Mouse (Mus musculus) induced T-regulatory cell, adult 2 months (primary cell): Measurements from ENCODE around the gene Il17rc.
A peak's percentile ranks its signal among the peaks of the same experiment; 100 is the strongest.

Source experiments
- DNase-seq: peaks from one replicate; pipeline ENCODE4 v3.0.0-alpha.2; 2012; ENCODE audit warnings: low read depth

Gene Il17rc

DNA sequence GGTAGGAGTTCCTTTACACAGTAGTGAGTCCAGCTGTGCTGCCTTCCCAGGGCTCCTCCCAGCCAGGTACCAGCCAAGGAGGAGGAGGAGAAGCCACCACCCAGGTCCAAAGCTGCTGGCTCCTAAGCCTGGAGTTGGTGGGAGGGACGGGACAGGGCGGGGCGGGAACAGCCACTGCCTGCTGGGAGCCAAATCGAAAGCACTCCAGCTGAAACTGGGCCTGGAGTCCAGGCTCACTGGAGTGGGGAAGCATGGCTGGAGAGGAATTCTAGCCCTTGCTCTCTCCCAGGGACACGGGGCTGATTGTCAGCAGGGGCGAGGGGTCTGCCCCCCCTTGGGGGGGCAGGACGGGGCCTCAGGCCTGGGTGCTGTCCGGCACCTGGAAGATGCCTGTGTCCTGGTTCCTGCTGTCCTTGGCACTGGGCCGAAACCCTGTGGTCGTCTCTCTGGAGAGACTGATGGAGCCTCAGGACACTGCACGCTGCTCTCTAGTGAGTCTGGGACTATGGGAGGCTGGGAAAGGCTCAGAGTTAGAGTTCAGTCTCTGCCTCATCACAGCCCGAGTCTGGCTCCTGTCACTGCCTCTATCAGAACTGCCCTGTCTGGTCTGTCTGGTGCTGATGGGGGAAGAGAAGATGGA, at the start of gene Il17rc:
Il17rc (plus strand) TSS at position 131 of the 640 bp plus-strand sequence.
- DNase-seq, result no peak

DNA sequence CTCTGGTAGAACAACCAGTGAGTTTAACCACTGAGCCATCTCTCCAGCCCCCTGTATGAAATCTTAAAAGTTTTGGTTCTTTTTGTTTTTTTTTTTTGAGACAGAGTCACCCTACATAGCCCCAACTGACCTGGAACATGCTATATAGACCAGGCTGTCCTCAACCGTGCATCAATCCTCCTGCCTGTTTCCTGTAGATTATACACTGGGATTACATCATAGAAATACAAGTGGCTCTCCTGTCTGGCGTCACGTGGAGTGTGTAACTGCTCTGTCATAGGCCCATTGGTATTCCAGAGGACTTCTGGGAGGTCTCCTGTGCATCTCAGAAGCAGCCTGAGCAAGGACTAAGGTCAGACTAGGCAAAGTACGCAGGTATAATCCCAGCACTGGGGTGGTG, 48.2 kb upstream of the Il17rc start:
- no peak for DNase-seq

DNA sequence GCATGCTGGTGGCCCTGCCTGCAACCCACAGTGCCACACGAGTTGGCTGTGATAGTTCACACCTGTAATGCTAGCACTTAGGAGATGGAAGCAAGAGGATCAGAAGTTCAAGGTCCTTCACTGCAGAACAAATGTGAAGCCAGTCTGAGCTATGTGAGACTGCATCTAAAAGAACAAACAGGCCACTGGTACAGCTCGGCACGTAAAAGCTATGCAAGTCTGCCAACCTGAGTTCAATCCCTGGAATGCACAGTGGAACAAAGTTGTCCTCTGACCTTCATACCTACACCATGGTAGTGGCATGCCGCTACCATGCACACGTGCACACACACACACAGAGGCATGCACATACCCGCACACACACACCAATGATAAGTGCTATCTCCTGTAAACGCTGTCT, 47.0 kb upstream of the Il17rc start:
- no peak for DNase-seq

- no peak for DNase-seq
Measured at GRCm38 (mm10) chr6:113426696-113427095, 44.5 kb upstream of the Il17rc start.

GRCm38 (mm10) chr6:113427397-113427796, 43.8 kb upstream of the Il17rc start:
- DNase-seq, result peak; percentile 81

DNA sequence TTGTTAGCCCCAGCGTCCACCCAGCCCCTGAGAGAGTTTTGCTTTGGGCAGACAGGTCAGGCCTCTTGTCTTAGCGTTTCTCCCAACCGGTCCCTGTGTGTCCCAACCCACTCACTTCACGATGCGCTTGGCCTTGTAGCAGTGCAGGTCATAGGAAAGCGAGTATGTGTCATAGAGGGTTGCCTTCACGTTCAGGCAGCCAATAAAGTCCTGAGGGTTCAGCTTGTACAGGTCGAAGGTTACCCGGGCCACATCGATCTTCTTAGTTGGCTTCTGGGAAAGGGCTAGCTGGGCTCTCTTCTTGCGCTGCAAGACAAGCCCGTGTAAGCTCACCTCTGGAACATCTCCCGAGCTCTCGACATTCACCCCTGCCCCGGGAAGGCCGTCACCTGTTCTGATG, 43.2 kb upstream of the Il17rc start:
- no peak for DNase-seq

GRCm38 (mm10) chr6:113429965-113430364, 41.3 kb upstream of the Il17rc start:
- no peak for DNase-seq

GRCm38 (mm10) chr6:113430846-113431245, 40.4 kb upstream of the Il17rc start:
- no peak for DNase-seq

DNA sequence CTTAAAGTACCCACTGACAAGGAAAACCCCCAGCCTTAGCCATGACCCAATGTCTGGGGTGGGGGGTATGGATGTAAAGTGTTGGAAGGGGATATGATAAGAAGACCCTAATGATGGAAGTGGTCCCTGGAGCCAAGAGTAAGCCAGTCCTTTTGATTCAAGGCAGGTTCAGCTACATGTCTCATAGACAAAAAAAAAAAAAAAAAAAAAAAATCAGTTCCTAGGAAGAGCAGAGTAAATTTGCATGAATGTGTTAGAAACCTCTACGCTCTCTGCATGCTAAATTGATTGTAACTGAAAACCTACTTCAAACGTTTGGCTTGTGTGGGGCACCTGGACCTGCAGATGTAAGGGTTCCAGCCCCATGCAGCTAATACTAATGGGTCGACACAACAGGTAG, 39.4 kb upstream of the Il17rc start:
- no peak for DNase-seq

- DNase-seq, result no peak
Measured at GRCm38 (mm10) chr6:113433661-113434060, 37.6 kb upstream of the Il17rc start.

DNA sequence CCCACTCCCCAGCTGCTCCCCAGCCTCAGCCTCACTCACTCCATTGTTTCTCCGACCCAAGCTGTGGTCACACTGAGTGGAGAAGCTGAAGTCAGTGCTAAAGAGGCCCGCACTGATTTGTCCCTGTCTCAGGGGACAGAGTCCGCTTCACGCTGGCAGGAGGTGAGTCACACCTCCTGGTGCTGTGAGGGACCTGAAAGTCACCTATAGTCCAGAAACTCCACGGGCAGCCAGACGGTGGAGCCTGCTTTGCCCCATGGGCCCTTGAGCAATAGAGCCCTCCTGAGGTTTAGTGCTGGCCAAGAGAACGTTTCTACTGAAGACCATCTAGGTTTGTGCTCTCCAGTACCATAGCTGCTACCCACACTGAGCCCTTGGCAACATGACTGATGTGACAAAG, 36.5 kb upstream of the Il17rc start:
- no peak for DNase-seq

DNA sequence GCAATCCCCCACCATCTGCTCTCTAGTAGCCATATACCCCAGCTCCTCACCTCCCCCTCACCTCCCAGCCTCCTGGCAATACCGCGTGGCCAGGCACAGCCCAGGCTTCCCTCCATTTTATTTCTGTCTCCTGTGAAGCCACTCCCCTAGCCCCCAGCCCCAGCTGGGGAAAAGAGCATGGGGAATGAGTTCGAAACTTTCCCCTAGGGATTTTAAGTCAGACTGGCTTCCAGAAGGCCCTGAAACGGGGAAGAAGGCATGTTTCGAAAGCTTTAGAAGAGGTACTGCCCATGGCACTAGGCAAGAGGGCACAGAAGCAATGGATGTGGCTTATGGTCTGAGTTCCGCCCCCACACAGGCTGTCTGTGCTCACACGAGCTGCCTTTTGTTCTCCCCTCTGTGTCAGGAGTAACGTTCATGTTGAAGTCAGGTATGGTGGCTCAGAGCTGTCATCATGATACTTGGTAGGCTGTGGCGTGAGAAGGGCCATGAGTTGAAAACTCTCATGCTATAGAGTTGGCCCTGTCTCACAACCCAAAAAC, 35.5 kb upstream of the Il17rc start, which contains the start of gene Cidec:
Cidec (minus strand) TSS at position 97 of the 542 bp plus-strand sequence.
- no peak for DNase-seq

DNA sequence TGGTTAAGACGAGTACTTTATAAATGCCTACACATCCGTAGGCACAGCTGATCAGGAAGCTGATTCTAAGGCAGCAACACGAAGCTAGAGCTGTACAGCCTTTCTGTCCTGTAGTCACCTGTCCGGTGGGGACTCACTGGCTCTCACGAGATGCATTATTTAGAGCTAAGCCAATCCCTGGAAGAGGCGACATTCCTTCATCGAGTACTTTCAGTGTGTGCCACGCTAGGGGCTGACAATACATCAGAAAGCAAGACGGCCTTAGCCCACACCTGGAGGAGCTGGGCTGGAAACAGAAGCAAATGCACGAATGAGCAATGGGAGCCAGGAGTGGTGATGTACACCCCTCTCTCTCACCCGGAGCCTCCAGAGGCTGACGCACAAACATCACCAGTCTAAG, 34.1 kb upstream of the Il17rc start:
- no peak for DNase-seq

DNA sequence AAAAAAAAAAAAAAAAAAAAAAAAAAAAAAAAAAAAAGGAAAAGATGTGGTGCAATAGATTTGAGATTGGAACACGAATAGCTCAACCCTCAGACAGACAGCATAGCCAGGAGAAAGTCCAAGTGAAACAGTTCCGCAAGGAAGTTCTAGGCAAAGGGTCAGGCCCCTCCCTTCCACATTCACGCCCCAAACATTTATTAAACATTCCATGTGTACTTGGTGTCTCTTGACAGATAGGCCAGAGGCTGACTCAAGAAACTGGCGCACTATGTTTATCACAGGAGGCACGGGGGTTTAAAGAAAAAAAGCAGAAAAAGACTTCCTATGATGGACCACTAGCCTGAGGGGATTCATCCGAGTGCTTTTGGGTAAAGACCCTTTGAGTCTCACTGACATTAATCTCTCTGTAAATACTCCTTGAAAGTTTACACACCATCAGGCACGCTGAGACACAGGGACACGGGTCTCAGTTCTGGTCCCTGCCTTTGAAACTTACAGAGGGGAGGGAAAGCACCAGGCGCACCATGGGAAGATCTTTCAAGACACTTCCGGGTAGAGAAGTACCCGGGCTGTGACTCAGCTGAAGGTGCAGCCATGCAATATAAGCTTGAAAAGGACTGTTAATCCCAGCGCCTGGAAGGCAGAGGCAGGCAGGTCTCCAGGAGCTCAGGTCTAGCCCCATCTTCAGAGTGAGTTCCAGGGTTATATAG, 32.4 kb upstream of the Il17rc start:
- DNase-seq, result no peak

- no peak for DNase-seq
Measured at GRCm38 (mm10) chr6:113440686-113441085, 30.5 kb upstream of the Il17rc start.

DNA sequence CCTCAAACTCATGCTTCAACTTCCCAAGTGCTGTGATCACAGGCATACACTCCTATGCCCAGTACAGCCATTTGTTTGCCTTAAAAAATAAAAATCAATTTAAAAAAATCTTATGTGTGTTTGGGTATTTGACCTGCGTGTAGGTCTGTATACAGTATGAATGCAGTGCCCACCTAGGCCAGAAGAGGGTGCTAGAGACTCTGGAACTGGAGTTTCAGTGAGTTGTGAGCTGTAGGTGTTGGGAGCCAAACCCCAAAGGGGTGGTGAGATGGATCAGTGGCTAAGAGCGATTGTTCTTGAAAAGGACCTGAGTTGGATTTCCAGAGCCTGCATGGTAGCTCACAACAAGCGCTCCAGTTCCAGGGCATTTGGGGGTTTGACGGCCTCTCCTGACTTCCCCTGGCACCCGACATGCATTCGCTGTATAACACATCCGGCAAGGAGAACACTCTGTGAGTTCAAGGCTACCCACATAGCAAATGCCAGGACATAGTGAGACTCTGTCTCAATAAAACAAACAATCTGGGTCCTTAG, 30.0 kb upstream of the Il17rc start:
- peak; percentile 92 for DNase-seq

DNA sequence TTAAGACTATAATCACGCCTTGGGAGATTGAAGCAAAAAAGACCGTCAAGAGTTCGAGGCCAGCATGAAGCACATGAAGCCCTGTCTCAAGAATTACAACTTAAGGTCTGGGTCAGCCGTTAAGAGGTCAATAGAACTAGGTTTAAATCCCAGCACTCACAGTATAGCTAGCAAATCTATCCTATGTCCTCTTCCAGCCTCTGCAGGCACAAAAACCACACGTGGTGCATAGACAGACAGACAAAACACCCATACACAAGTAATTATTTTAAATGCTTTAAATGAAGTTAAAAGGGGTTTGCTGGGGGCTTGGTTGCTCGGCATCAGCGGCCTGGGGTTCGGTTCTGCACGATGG, 29.2 kb upstream of the Il17rc start:
- no peak for DNase-seq

DNA sequence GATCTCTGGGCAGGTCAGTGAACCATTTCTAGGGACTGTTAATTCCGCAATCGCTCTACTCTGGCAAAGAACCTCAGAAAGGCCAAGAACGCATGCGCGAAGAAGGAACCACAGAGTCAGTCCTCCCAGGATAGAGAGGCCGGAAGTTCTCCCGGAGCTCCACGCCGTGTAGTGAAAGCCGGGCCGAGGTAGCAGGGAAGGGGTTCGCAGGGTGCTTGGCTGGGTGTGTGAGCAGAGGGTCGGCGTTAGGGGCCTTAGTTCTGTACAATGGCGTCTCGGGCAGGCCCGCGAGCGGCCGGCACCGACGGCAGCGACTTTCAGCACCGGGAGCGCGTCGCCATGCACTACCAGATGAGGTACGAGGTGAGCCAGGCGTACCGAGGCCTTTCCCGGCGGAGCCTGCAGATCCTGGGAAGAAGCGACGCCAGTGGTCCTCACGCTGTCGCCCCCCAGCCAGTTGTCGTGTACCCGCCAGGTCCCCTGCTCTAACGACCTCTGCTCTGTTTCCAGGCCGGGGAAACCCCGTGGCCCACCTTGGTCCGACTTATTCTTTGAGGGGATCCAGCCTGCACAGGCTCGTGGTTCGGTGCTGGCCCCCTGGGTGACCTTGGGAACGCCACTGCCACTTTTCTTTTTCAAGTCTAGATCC, 28.7 kb upstream of the Il17rc start, which contains the start of gene Jagn1:
Jagn1 (plus strand) TSS at position 128 of the 649 bp plus-strand sequence.
- DNase-seq, result peak; percentile 99

- DNase-seq, result peak; percentile 66
Measured at GRCm38 (mm10) chr6:113443091-113443490, 28.1 kb upstream of the Il17rc start.

DNA sequence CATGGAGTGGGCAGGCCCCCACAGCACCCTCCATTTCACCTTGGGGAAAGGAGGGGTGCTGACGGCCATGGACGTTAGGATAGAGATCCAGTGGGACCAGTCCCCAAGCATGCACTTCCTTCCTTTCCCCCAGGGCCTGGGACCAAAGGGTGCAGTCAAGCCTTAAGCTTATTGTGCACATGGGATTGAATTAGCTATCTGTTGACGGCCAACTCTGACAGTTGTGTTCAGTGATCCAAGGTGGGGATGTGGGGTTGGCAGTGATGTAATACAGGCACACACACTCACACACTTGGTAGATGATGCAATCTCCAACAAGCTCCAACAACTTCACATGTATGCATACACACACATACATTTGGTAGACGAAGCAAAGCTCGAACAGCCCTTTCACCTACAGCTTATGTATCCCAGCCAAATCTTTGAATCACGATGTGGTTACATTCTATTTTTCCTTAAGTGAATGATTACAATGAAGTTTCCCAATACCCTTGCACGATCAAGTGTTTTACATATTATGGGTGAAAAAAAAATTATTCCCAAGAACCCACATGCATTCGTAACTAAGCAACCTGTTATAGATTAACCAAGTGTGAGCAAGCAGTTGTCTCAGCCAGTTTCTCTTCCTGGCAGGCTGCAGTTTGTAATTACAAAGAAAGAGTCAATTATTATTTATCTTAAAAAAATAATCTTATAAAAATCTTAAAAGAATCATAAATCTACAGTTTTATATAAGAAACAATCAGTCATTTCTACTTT, 26.8 kb upstream of the Il17rc start:
- DNase-seq, result no peak

- DNase-seq, result no peak
Measured at GRCm38 (mm10) chr6:113447639-113448038, 23.6 kb upstream of the Il17rc start.

DNA sequence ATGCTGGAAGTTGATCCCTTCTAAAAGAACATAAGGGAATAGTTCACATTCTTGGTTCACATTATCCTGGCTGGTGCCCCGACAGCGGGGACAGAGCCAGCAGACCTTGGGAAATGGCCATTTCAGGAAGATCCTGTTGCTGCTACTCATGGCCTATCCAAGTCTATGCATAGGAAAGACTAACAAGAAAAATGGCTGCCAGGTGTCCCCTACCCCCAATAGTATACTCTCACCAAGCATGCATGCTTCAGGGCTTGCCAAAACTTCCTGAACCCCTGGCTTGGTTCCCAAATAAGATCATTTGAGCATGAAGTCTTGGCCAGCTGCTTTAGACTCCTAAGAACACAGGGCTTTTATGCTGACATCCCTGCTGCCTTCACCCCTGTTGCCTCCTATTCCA, 19.4 kb upstream of the Il17rc start:
- DNase-seq, result no peak
